Mouse (Mus musculus): ENCODE measurements around the gene B4galt4.

The B4galt4 gene

DNA sequence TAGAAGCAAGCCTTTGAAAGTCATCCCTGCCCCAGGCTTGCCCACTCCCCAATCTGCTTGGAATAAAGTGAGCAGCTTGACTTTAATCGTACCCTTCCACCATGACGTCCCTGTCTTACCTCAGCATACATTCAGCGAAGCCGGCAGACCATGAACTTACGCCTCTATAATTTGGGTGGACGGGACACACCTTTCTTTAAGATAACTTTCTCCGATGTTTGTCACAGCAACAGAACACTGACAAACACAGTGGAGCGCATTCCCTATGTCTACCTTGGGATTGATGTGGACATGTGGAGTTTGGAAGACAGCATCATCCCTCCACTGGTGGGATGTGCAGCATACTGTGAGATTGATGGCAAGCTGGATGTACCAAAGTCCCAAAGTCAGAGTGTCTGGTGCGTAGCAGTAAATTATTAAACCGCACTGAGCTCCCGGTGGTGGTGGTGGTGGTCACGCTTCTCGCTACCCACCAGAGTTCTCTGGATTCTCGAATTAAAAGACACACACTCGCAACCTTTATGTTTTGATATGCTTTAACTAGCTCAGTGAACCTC lies 13.4 kb upstream of the B4galt4 start:
- ATAC-seq (ENCODE audit: insufficient number of reproducible peaks, low FRiP score, low TSS enrichment) = no peak

DNA sequence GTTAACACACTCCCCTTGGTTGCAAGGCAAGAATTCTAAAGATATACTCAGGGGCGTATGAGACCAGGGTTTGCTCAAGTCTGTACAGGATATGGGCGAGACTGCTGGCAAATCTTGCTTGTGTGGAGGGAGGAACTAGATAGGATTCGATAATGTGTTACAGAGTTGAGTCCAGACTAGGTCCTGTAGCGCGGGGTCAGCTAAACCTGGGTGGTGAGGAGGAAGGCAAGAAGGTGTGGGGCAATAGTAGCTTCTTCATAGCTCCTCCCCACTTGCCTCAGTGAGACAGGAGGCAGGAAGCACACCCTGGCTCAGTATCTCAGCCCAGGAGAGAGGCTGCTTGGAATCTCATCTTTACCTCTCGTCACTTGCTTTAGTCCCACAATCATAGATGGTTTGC lies 12.9 kb upstream of the B4galt4 start:
- ATAC-seq (ENCODE audit: insufficient number of reproducible peaks, low FRiP score, low TSS enrichment) = no peak

DNA sequence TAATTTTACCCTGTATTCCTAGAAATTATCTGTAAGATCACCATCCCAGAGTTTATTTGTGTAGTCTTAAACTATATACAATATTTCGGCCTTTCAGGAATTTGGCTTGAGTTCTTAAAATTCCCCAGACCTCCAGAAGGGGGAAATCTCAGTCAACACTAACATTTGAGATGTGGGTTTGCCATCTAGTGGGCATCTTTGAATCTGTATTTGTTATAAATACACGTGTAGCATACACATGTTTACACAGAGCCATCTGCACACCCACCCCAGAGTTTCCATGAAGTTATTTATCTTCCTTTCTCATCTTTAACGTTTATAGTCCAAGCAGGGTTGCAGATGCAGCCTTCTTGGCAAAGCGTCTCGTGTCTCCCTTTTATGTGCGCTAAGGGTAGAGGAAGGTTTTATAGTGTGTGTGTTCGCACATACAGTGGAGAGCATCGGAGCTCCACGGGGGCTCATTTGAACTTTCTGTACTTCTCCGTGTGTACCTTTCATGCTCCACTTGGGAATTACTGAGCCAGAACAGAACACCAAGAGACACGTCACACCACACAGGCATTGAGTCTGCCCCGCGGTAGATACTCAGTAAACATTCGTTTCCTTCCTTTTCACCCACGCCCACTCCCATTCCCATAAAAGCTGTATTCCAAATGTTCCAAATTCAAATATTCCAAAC lies 12.3 kb upstream of the B4galt4 start:
- ATAC-seq (ENCODE audit: insufficient number of reproducible peaks, low FRiP score, low TSS enrichment) = peak; percentile 52; the same call in 1 of the 2 replicates

DNA sequence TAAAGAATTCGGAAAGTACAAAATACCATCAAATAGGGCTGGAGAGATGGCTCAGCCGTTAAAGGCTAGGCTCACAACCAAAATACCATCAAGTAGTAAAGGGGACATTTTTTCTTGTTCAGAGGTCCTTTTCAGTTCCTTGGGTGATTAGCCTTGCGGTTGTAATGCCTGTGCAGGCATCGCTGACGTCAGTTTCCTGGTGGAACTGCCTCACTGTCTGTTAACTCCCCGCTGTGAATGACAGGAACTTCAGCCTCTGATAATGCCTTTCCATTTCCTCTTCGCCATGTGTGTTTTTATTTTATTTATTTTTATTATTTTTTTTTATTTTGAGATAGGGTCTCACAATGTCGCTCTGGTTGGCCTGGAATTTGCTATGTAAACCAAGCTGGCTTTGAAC lies 11.1 kb upstream of the B4galt4 start:
- ATAC-seq (ENCODE audit: insufficient number of reproducible peaks, low FRiP score, low TSS enrichment) = no peak

DNA sequence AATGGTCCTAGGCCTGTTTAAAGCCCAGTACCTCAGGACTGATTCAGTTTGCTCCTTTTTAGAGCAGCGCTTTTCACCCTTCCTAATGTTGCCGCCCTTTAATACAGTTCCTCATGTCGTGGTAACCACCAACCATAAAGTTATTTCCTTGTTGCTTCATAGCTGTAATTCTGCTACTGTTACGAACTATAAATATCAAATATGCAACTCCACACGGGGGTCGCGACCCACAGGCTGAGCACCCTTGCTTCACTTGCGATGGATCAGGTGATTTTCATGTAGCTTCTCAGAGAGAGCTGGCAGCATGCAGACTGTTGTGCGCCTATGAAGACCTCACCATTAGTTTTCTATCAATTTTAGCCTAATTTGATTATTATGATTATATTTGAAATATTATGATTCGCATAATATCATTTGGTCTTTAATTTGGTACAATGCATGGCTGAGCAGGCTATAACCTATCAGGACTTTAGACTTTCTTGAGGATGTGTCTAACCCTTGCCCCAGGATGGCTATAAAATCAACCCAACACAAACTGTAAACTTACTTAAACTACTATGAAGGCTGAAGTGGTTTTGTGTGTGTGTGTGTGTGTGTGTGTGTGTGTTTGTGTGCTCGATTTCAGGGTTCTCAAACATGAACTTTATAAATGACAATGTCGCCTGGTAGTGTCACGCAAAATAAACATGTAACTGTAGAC lies 710 bp upstream of the B4galt4 start:
- ATAC-seq (ENCODE audit: insufficient number of reproducible peaks, low FRiP score, low TSS enrichment) = no peak

DNA sequence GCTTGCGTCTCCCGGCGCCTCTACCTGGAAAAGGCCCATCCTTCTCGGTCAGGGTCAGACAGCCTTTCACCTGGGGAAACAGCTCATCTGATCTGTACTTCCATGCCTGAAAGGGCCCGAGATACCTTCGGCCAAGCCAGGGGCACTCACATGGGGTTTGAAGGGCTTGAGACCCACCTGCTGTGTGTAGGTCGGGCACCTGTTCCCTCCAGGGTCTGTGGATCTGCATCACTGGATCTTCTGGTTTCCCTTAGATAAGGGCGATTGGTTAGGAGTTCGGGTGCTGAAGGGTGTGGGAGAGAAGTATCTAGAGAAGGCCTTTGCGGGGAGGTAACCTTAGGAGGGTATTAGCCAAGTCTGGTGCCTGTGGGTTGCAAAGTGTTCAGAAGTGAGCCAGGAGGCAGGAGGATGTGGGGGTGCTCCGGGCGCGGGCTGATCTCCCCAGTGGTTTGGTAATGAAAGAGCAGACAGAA lies 631 bp downstream of the B4galt4 start:
- peak; percentile 64 for ATAC-seq (ENCODE audit: insufficient number of reproducible peaks, low FRiP score, low TSS enrichment)

DNA sequence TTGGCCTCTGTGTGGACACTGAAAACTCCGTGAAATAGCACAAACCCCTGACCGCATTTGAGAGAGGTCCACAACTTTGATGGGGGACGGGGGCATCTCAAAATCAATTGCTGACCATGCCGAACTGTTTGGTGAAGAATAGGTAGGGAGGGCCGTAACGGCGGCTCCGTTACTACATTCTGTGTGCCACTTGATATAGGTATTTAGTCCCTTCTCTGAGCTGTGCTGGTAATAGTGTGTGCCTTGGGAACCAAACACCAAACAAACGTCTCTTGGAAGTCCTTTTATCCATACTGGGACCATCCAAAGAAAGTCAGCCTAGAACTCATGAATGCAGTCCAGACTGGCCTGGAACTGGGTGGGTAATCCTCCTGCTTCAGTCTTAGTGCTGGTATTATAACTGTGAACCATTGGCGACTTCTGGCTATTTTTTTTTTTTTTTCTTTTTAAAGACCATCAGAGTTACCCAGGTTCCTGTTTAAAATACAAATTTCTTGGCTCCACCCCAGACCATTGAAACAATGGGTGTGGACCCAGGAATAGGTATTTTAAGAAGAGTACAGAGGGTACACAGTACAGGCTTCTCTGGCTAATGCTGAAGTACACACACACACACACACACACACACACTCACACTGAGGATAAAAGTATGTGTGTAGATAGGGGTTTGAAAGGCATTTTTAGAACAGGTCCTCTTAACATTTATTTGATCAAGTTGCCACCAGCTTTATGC lies 2.0 kb downstream of the B4galt4 start:
- ATAC-seq (ENCODE audit: insufficient number of reproducible peaks, low FRiP score, low TSS enrichment) = no peak

DNA sequence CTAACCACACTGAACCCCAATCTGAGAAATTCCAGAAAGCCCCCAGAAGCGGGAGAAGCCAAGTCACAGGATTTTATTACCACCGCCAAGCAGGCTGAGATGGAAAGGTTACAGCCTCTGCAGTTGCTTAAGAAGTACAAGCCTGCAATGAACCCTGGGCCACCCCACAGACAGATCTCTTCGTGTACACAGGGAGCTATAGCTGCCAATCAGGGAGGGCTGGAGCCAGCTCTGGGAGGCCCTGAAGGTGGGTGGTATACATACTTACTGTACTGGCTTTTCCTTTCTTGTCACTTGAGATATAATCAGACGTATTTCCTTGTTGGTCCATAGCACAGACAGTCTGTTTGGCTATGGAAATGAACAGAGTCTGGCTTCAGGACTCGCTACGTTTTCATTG lies 8.7 kb downstream of the B4galt4 start:
- no peak for ATAC-seq (ENCODE audit: insufficient number of reproducible peaks, low FRiP score, low TSS enrichment)

DNA sequence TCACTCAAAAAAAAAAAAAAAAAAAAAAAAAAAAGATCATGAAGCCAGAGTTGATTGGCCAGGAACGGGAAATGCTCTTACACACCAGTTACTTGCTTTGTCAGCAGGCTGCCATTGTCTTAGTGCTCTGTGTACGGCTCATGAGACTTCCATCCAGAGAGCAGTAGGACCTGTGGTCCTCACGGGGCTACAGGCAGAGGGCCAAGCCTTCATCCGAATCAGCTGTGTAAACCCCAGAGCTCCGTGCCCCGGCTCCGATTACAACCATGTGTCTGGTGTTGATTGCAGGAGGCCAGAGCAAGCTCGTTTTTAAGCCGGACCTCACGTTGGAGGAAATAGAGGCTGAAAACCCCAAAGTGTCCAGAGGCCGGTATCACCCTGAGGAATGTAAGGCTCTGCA lies 11.6 kb downstream of the B4galt4 start:
- ATAC-seq (ENCODE audit: insufficient number of reproducible peaks, low FRiP score, low TSS enrichment) = no peak

DNA sequence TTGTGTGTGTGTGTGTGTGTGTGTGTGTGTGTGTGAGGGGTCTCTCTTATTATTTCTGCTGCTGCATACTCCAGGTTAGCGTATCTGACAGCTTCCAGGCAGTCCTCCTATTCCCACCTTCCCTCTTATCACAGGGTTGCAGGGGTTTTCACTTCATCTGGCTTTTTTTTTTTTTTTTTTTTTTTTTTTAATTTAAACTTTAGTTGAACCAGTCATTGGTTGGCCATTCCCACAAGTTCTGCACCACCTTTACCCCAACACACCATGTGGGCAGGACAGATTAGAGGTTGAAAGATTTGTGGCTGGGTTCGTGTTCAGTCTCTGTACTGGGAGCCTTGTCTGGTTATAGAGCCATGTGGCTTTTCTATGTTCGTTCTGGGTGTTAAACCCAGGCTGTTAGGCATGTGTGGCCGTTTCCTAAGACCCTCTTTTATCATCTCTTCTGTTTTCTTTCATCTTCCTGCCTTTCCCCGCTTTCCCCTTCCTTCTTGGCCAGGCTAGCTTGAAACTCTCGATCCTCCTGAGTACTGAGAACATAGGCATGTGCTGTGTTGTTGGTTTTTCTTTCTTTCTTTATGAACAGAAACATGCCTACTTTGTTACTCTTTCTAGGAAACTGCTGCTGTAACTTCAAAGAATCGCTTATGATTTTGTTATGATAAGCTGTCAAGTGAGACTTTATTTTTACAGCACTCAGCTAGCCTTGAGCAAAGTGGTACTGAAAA lies 13.6 kb downstream of the B4galt4 start:
- ATAC-seq (ENCODE audit: insufficient number of reproducible peaks, low FRiP score, low TSS enrichment) = no peak

DNA sequence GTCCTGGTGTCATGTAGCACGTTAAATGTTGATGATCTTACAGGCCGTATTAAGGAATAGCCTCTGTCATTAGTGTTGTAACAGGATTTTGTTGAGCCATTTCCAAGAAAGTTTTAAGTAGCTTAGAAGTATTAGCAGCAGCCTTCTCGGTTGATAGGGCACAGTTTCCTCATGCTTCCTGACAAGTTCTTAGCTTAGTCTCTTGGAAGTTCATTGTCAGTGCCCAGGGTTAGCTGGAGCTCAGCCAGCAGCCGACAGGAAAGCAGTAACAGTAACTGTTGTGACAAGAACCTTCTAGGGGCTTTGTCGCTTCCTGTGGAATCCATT lies 14.1 kb downstream of the B4galt4 start:
- ATAC-seq (ENCODE audit: insufficient number of reproducible peaks, low FRiP score, low TSS enrichment) = no peak

DNA sequence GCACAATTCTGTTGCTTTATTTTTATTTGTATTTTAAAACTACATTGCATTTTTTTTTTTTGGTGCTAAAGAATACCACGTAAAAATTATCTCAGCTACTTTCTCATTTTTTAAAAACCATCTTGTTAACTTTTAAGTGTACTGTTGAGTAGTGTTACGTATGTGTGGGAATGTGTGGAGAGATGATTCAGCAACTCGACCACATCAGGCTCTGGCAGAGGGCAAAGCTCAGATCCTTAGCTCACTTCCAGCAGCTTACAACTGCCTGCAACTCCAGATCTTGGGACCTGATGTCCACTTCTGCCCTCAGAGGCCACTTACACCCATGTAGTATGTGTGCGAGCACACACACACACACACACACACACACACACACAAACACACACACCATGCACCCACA lies 14.5 kb downstream of the B4galt4 start:
- ATAC-seq (ENCODE audit: insufficient number of reproducible peaks, low FRiP score, low TSS enrichment) = no peak

DNA sequence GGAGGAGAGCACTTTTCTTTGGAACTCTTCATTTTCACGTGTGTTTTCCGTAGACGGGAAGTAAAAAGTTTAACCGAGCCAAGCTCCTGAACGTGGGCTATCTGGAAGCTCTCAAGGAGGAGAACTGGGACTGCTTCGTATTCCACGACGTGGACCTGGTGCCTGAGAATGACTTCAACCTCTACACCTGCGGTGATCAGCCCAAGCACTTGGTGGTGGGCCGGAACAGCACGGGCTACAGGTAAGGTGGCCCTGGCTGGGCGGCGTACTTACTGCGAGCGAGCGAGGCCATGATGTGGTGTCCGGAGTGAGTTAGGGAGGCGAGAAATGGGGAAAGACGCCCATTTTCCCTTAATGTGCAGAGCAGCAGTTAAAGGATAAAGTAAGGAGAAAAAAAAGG lies 15.6 kb downstream of the B4galt4 start:
- ATAC-seq (ENCODE audit: insufficient number of reproducible peaks, low FRiP score, low TSS enrichment) = no peak

DNA sequence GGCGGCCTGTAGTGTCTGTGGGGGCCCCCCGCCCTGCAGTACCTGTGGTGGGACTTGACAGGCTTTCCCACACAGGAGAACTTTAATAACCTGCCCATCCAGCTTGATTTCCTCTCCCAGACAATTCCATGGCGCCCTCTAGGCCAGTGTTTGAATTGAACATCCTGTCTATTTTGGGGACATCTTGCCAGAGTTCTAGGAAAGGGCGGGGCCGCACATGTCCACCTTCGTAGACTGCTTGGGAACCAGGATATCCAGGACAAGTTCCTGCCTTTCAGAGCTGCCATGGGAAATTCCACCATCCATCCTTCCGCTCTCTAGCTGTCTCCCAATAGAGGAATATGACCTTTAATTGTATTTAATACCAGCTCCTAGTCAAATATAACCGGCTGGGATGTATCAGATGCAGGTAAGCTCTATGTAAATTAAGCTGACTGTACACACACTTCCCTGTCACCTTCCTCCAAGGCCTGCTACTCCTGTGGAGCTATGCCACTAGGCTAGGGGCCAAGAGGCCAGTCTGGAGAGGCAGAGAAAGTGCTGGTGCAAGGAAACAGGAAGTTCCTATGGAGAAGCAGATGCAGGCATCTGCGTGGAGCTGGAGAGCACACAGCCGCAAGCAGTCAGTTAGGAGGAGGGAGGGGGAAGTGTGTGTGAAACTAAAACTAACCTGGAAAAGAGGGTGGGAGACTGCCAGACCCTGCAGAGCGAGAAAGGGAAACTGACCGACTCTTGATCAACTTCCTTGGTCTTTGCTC lies 16.2 kb downstream of the B4galt4 start:
- ATAC-seq (ENCODE audit: insufficient number of reproducible peaks, low FRiP score, low TSS enrichment) = no peak

DNA sequence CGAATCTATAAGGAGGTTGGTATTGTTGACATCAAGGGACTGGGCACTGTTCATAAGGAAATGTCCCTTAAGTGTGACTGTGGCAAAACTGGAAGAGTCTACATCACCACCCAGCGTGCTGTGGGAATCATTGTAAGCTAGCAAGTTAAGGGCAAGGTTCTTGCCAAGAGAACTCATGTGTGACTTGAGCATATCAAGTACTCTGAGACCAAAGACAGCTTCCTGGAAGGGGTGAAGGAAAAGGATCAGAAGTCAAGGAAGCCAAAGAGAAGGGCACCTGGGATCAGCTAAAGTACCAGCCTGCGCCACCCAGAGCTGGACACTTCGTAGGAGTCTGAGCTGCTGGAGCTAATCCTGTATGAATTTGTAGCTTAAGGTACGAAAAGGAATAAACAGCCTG lies 18.2 kb downstream of the B4galt4 start:
- no peak for ATAC-seq (ENCODE audit: insufficient number of reproducible peaks, low FRiP score, low TSS enrichment)

DNA sequence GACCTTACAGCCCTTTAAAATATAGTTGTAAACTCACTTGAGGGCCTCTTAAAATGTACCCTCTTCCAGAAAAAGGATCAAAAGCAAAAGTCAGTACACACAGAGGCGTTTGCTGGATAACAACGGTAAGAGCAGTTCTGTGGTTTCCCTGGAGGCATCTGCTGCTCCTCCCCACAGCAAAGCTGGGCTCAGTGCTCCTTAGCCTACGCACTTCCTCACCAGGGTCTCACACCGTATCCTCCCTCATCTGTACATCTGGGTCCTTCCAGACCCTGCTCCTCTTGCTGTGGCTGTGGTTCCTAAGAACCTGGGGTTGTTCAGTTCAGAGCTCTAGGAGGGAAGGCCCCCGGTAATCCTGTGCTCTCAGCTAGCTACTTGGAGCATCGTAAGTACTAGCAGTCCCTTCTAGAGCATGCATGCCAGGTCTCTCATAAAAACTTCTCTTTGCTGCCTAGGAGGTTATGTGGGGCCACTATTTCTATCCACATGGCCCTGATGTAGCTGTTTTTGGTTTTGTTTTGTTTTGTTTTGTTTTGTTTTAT lies 18.8 kb downstream of the B4galt4 start:
- ATAC-seq (ENCODE audit: insufficient number of reproducible peaks, low FRiP score, low TSS enrichment) = no peak

DNA sequence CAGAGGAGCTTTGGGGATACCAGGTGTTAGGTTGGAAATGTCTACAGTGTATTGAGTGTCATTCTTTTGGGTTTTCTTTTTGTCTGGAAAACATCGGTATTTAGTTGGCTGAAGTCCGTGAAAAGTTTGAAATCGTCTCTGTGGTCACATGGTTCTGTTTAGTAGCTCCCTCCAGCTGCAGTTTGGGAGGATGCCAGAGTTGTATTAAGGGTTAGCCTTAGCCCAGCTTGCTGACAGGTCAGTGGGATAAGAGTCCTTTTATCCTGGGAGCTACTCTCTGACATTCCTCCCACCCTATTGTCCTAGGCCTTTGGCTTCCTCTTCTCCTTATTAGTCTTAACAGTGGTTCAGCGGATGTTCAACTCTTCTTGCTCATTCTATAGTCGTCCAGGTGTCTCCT lies 19.9 kb downstream of the B4galt4 start:
- ATAC-seq (ENCODE audit: insufficient number of reproducible peaks, low FRiP score, low TSS enrichment) = no peak

DNA sequence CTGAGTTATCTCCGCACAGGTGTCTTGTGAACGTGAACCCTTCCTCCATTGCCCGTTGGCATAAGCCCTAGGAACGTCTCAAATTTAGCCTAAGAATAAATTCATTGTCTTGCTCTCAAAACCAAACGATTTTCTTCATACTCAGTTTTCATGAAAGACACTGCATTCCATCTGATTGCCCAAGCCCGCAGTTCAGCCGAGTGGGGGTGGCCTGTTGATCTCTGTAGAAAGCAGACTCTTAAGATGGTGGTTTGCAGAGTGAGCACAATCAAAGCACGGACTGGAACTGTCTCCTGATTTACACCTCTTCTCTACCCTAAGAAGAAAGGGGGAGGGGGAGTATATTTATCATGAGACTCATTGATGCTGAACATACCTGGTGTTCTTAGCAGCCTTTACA lies 20.3 kb downstream of the B4galt4 start:
- ATAC-seq (ENCODE audit: insufficient number of reproducible peaks, low FRiP score, low TSS enrichment) = no peak

DNA sequence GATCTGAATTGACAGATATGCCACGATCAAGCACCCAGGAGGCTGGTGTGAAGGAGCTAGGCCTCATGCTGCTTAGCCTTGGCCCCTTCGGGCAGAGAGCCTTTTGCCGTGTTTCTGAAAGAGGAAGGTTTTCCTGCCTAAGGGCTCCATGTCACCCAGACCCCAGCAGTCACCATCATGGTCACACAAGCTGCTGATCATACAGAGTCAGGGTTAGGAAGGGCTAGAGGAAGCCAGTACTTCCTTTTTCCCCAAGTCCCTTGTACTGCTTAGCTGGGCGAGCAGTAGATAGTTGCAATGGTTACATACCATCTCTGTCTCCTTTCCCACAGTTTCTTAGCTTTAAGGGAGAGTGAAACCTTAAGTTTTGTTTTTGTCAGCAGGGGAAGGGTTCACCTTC lies 21.4 kb downstream of the B4galt4 start:
- no peak for ATAC-seq (ENCODE audit: insufficient number of reproducible peaks, low FRiP score, low TSS enrichment)

DNA sequence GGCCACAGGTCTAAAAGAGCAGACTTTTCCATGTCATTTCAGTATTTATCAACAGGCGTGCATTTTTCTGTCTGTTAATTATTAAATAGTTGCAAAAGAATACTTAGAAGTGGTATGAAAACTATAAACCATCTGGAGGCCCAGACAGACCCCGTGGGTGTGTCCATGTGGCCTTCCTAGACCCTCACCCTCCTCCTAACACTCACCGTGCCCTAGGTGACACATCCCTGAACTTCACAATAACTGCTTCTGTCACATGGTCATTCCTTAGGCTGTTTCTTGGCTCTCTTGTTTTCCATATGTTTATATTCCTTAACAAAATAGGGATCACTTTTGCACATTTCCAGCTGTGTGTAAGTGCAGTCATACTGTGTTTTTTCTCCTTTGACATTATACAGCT lies 24.6 kb downstream of the B4galt4 start:
- ATAC-seq (ENCODE audit: insufficient number of reproducible peaks, low FRiP score, low TSS enrichment) = no peak
